Mouse (Mus musculus) G1E (cell line): ENCODE measurements around the gene Rtl1.

Source experiments
- CTCF ChIP-seq: IDR thresholded peaks from 2 replicates; pipeline ENCODE4 v1.5.1; 2012; ENCODE audit warnings: low read depth, low read length, inconsistent platforms, mixed read lengths
- GATA1 ChIP-seq: IDR thresholded peaks from 2 replicates; pipeline ENCODE4 v1.6.1; 2012; ENCODE audit warnings: borderline replicate concordance, low read length, inconsistent platforms, mixed read lengths
- POLR2AphosphoS5 ChIP-seq: IDR thresholded peaks from 2 replicates; pipeline ENCODE4 v1.6.1; 2012; ENCODE audit warnings: low read depth, low read length, inconsistent platforms; ENCODE audit not compliant: insufficient replicate concordance

DNA sequence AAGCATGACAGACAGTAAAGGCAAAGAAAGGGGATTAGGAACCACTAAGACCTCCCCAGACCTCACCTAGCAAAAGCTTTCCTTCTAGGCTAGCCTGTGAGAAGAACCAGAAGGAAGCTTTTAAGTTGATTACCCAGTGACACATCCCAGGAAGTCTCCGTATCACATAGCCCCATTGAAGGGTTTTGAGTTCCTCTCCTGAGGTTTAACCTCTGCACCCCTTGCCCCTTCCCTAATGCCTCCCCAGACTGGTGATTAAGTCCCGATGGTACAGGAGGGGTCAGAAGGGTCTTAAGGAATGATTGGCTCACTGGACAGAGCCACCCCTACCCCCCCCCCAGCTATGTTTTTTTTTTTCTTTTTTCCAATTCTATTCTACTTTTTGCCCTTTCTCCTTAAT lies 53.0 kb downstream of the Rtl1 start:
- TF ChIP-seq GATA1, result no peak
- TF ChIP-seq CTCF, result no peak
- TF ChIP-seq POLR2AphosphoS5, result no peak
